Mouse (Mus musculus): Measurements from ENCODE around the gene Szrd1. TPM values are rescaled to one million over a fixed set of nuclear protein-coding genes. Genes with fewer than 3 reads are reported as not detected.
A peak's percentile ranks its signal among the peaks of the same experiment; 100 is the strongest.

Gene Szrd1
- polyA plus RNA-seq, 1 experiment from 2014 or later = 13.2 TPM

DNA sequence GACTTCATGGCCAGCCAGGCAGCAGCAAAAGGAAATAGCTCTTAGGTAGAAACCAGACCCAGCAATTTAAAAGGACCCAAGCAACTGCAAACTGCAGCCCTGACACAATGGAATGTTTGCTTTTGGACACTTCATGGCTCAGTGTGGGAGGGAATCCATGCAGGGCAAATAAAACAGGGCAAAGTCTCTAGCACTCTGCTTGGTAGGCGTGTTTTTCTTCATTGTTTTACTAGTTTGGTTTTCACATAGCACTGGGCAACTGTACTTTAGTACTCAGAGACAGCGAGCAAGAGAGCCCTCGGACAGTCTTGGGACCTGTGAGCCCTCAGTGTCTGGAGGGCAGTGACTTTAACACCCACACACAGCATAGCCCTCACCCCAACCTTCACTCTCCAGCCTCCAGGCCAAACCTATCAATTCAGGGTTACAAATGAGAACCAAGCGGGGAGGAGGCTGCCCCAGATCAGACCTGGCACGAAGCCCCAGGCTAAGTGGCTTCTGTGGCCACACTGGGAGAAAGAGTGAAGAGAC, 8.0 kb downstream of the Szrd1 start:
- no peak for ATAC-seq (ENCODE audit: low read depth)
- H3K4me3 ChIP-seq (ENCODE audit: low read depth, low read length) = no peak overlapping the region
- H3K27ac ChIP-seq (ENCODE audit: low read depth, low read length) = peak overlapping the region; percentile 41
- H3K9ac ChIP-seq (replicated peaks; ENCODE audit: low read depth, low read length) = no peak overlapping the region
- peaks cover 19% of the 10 kb centered on the region for H3K4me1 ChIP-seq (ENCODE audit: control insufficient read depth, insufficient read depth, low read length)
- H3K27me3 ChIP-seq (ENCODE audit: control insufficient read depth, insufficient read depth, low read length) = no peaks in the 10 kb centered on the region
- no peak overlapping the region for H3K4me2 ChIP-seq (ENCODE audit: low read depth, low read length)
- H3K36me3 ChIP-seq (ENCODE audit: control insufficient read depth, insufficient read depth, low read length) = no peaks in the 10 kb centered on the region
- 30% methylated on average over 5 of the region's 5 CpGs for WGBS
- no peaks in the 10 kb centered on the region for H3K9me3 ChIP-seq (ENCODE audit: control insufficient read depth, low read length)

DNA sequence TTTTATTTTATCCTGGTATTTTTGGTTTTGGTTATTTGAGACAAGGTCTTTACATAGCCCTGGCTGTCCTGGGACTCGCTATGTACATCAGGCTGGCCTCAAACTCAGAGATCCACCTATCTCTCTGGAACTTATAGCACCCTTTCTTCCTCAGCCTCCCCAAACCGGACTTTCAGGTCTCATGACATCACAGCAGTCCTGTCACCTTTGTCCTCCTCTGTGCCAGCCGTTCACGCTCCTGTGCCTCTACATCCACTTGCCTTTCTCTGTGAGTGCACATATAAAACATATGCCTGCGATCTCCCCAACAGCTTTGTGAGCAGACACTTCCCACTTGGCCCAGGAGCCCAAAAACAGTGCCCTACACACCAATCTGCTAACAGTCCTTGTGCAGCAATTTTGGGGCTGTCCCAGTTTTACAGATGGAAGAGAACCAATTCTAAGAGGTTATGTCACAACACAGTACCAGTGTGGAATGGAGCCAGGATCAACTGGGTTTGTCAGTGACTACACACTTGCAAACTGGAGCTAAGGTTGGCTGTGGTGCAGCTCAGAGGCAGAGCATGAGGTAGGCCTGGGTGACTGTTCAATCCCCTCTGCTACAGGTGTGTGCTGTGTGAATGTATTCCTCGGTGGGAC, 8.8 kb downstream of the Szrd1 start:
- Histone ChIP-seq H3K36me3 (ENCODE audit: control insufficient read depth, insufficient read depth, low read length) (no peaks in the 10 kb centered on the region), H3K4me2 (ENCODE audit: low read depth, low read length) (no peak overlapping the region), H3K27ac (ENCODE audit: low read depth, low read length) (peak overlapping the region; percentile 41), H3K4me3 (ENCODE audit: low read depth, low read length) (no peak overlapping the region), H3K9me3 (ENCODE audit: control insufficient read depth, low read length) (no peaks in the 10 kb centered on the region), H3K27me3 (ENCODE audit: control insufficient read depth, insufficient read depth, low read length) (no peaks in the 10 kb centered on the region), H3K9ac (replicated peaks; ENCODE audit: low read depth, low read length) (no peak overlapping the region), H3K4me1 (ENCODE audit: control insufficient read depth, insufficient read depth, low read length) (peaks cover 17% of the 10 kb centered on the region)
- ATAC-seq (ENCODE audit: low read depth) = no peak
- WGBS = 81% methylated on average over 6 of the region's 6 CpGs

GRCm38 (mm10) chr4:141129190-141129710, 10.3 kb downstream of the Szrd1 start:
- Histone ChIP-seq H3K9me3 (ENCODE audit: control insufficient read depth, low read length) (no peaks in the 10 kb centered on the region), H3K27ac (ENCODE audit: low read depth, low read length) (no peak overlapping the region), H3K4me1 (ENCODE audit: control insufficient read depth, insufficient read depth, low read length) (peaks cover 11% of the 10 kb centered on the region), H3K27me3 (ENCODE audit: control insufficient read depth, insufficient read depth, low read length) (no peaks in the 10 kb centered on the region), H3K4me2 (ENCODE audit: low read depth, low read length) (no peak overlapping the region), H3K4me3 (ENCODE audit: low read depth, low read length) (no peak overlapping the region), H3K9ac (replicated peaks; ENCODE audit: low read depth, low read length) (no peak overlapping the region), H3K36me3 (ENCODE audit: control insufficient read depth, insufficient read depth, low read length) (no peaks in the 10 kb centered on the region)
- 76% methylated on average over 6 of the region's 6 CpGs for WGBS
- no peak for ATAC-seq (ENCODE audit: low read depth)

DNA sequence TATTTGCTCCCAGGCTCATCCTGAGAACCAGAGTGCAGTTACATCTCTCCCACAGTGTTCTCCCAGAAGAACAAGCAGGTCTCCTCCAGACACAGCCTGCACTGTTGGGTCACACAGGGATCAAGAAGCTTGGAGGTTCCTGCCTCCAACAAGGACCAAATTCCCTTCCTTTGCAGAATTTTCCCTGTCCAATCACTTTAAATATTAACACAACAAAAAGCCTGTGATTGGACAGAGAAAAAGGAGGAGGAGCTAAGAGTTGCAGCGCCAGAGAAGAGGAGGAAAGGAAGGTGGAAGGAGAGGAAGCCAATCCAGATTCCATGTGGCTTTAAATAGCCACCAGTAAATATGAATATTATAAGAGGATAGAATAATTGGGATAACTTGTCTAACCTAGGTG, 16.5 kb downstream of the Szrd1 start:
- 35% methylated on average over 1 of the region's 1 CpGs for WGBS
- H3K27ac ChIP-seq (ENCODE audit: low read depth, low read length) = no peak overlapping the region
- peaks cover 6% of the 10 kb centered on the region; the same call in 1 of the 2 replicates for H3K4me1 ChIP-seq (ENCODE audit: control insufficient read depth, insufficient read depth, low read length)

GRCm38 (mm10) chr4:141122663-141123062, 16.9 kb downstream of the Szrd1 start:
- no peaks in the 10 kb centered on the region for H3K27me3 ChIP-seq (ENCODE audit: control insufficient read depth, insufficient read depth, low read length)
- no peak for ATAC-seq (ENCODE audit: low read depth)
- 89% methylated on average over 7 of the region's 7 CpGs for WGBS
- H3K9me3 ChIP-seq (ENCODE audit: control insufficient read depth, low read length) = no peaks in the 10 kb centered on the region
- H3K4me2 ChIP-seq (ENCODE audit: low read depth, low read length) = no peak overlapping the region
- no peak overlapping the region for H3K9ac ChIP-seq (replicated peaks; ENCODE audit: low read depth, low read length)
- H3K4me3 ChIP-seq (ENCODE audit: low read depth, low read length) = no peak overlapping the region
- H3K27ac ChIP-seq (ENCODE audit: low read depth, low read length) = no peak overlapping the region
- peaks cover 6% of the 10 kb centered on the region; the same call in 1 of the 2 replicates for H3K4me1 ChIP-seq (ENCODE audit: control insufficient read depth, insufficient read depth, low read length)
- 0 out of 2 replicates have a peak, but pooled peaks cover 8% of the 10 kb centered on the region for H3K36me3 ChIP-seq (ENCODE audit: control insufficient read depth, insufficient read depth, low read length)

More for the DNA sequence above, 16.5 kb downstream of the Szrd1 start:
- Histone ChIP-seq H3K36me3 (ENCODE audit: control insufficient read depth, insufficient read depth, low read length) (0 out of 2 replicates have a peak, but pooled peaks cover 4% of the 10 kb centered on the region), H3K9me3 (ENCODE audit: control insufficient read depth, low read length) (no peaks in the 10 kb centered on the region), H3K4me3 (ENCODE audit: low read depth, low read length) (no peak overlapping the region), H3K27me3 (ENCODE audit: control insufficient read depth, insufficient read depth, low read length) (no peaks in the 10 kb centered on the region), H3K9ac (replicated peaks; ENCODE audit: low read depth, low read length) (no peak overlapping the region), H3K4me2 (ENCODE audit: low read depth, low read length) (no peak overlapping the region)
- no peak for ATAC-seq (ENCODE audit: low read depth)

DNA sequence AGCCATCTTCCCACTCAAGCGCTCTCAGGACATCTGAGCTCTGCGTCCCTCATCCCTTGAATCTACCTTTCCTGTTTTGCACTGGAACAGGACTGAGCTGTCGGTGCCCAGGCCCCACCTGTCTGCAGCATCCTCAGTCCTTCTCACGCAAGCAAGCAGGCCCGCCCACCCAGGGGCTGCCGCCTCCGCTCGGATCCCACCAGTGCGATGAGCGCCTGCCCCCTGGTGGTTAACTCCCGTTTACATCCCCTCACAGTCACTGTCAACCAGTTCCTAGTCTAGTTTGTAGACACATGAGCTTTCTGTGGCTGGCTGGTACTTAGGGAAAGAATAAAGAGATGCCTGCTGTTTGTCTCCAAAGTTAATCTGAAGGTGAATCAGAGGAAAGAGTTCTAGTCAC, 18.9 kb downstream of the Szrd1 start:
- ATAC-seq (ENCODE audit: low read depth) = peak; percentile 78
- Histone ChIP-seq H3K36me3 (ENCODE audit: control insufficient read depth, insufficient read depth, low read length) (peaks cover 20% of the 10 kb centered on the region), H3K9me3 (ENCODE audit: control insufficient read depth, low read length) (no peaks in the 10 kb centered on the region), H3K9ac (replicated peaks; ENCODE audit: low read depth, low read length) (no peak overlapping the region), H3K4me1 (ENCODE audit: control insufficient read depth, insufficient read depth, low read length) (peaks cover 6% of the 10 kb centered on the region; the same call in 1 of the 2 replicates), H3K27ac (ENCODE audit: low read depth, low read length) (no peak overlapping the region), H3K4me2 (ENCODE audit: low read depth, low read length) (no peak overlapping the region), H3K4me3 (ENCODE audit: low read depth, low read length) (no peak overlapping the region), H3K27me3 (ENCODE audit: control insufficient read depth, insufficient read depth, low read length) (no peaks in the 10 kb centered on the region)
- WGBS = 22% methylated on average over 11 of the region's 11 CpGs

GRCm38 (mm10) chr4:141118691-141119090, 20.9 kb downstream of the Szrd1 start:
- Histone ChIP-seq H3K27me3 (ENCODE audit: control insufficient read depth, insufficient read depth, low read length) (no peaks in the 10 kb centered on the region), H3K27ac (ENCODE audit: low read depth, low read length) (no peak overlapping the region), H3K4me2 (ENCODE audit: low read depth, low read length) (no peak overlapping the region), H3K9me3 (ENCODE audit: control insufficient read depth, low read length) (no peaks in the 10 kb centered on the region), H3K4me3 (ENCODE audit: low read depth, low read length) (no peak overlapping the region), H3K36me3 (ENCODE audit: control insufficient read depth, insufficient read depth, low read length) (peaks cover 31% of the 10 kb centered on the region), H3K4me1 (ENCODE audit: control insufficient read depth, insufficient read depth, low read length) (peaks cover 6% of the 10 kb centered on the region; the same call in 1 of the 2 replicates), H3K9ac (replicated peaks; ENCODE audit: low read depth, low read length) (no peak overlapping the region)
- no peak for ATAC-seq (ENCODE audit: low read depth)
- 73% methylated on average over 4 of the region's 4 CpGs for WGBS

DNA sequence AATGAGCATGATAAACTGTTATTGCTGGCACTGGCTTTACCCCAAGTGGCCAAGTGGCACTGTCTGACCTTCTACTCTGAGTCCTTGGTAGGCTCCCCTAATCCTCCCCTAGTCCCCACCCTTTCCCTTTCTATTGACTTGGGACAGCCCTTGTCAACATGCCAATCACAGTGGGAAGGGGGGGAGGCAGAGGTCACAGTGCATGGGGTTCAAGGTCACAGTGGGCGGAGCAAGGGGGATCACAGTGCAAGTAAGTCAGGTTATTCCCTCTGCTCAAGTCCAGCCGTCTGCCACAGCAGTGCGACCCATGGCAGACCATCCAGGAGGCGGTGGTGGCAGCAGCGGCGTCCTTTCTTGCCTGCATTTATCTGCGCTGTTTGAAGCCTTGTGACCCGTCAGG, 24.2 kb downstream of the Szrd1 start:
- no peak for ATAC-seq (ENCODE audit: low read depth)

GRCm38 (mm10) chr4:141114521-141114981, 25.0 kb downstream of the Szrd1 start:
- Histone ChIP-seq H3K4me2 (ENCODE audit: low read depth, low read length) (no peak overlapping the region), H3K9me3 (ENCODE audit: control insufficient read depth, low read length) (no peaks in the 10 kb centered on the region), H3K27me3 (ENCODE audit: control insufficient read depth, insufficient read depth, low read length) (no peaks in the 10 kb centered on the region), H3K9ac (replicated peaks; ENCODE audit: low read depth, low read length) (no peak overlapping the region), H3K27ac (ENCODE audit: low read depth, low read length) (no peak overlapping the region; the same call in 1 of the 2 replicates), H3K36me3 (ENCODE audit: control insufficient read depth, insufficient read depth, low read length) (peaks cover 39% of the 10 kb centered on the region), H3K4me3 (ENCODE audit: low read depth, low read length) (no peak overlapping the region), H3K4me1 (ENCODE audit: control insufficient read depth, insufficient read depth, low read length) (no peaks in the 10 kb centered on the region)
- WGBS = 84% methylated on average over 6 of the region's 6 CpGs
- ATAC-seq (ENCODE audit: low read depth) = no peak

More for the DNA sequence above, 24.2 kb downstream of the Szrd1 start:
- Histone ChIP-seq H3K4me1 (ENCODE audit: control insufficient read depth, insufficient read depth, low read length) (no peaks in the 10 kb centered on the region; the same call in 1 of the 2 replicates), H3K9me3 (ENCODE audit: control insufficient read depth, low read length) (no peaks in the 10 kb centered on the region), H3K36me3 (ENCODE audit: control insufficient read depth, insufficient read depth, low read length) (peaks cover 39% of the 10 kb centered on the region), H3K9ac (replicated peaks; ENCODE audit: low read depth, low read length) (no peak overlapping the region), H3K27ac (ENCODE audit: low read depth, low read length) (no peak overlapping the region), H3K4me2 (ENCODE audit: low read depth, low read length) (no peak overlapping the region), H3K4me3 (ENCODE audit: low read depth, low read length) (no peak overlapping the region), H3K27me3 (ENCODE audit: control insufficient read depth, insufficient read depth, low read length) (no peaks in the 10 kb centered on the region)
- 94% methylated on average over 8 of the region's 8 CpGs for WGBS

All from neural tube, embryonic 14.5 days (tissue).